Mouse (Mus musculus) left cerebral cortex, adult 2 months (tissue): ENCODE results near the gene Vps13d. TPM values are rescaled to one million over a fixed set of nuclear protein-coding genes. Genes with fewer than 3 reads are reported as not detected.

ENCODE experiments used
- DNase-seq, 2 experiments: peaks; one replicate each; pipeline ENCODE4 v3.0.0; 2021 to 2022; ENCODE audit warnings: low spot score in 2 of 2, mixed read lengths in 1 of 2; ENCODE audit errors: extremely low spot score in 1 of 2
- H3K27ac ChIP-seq: fragments of 200-600 bp; 2 replicates; pipeline ENCODE4 v1.8.1; 2022
- H3K4me3 ChIP-seq: fragments of 200-600 bp; 2 replicates; pipeline ENCODE4 v1.8.1; 2022
- CTCF ChIP-seq: fragments of 200-600 bp; IDR thresholded peaks from 2 replicates; pipeline ENCODE4 v1.8.1; 2022; ENCODE audit warnings: antibody characterized with exemption, mild to moderate bottlenecking, moderate library complexity
- intact Hi-C: fragments of 180-260 bp; cut with DNase I; formaldehyde crosslinking; loops from one replicate; pipeline ENCODE4 v1.15.1; 2025
- total RNA-seq, 2 experiments: library from RNA; stranded (reverse); gene quantifications; 2 replicates each; pipeline ENCODE4 v1.2.3; 2021

The Vps13d gene
- total RNA-seq, 2 experiments from 2014 or later = 63.2 to 64.4 TPM

- DNase-seq = no peak
- Histone ChIP-seq H3K27ac (no peak overlapping the region), H3K4me3 (no peak overlapping the region)
- intact Hi-C loops = no loop called here
- TF ChIP-seq CTCF = no peak
Observed at GRCm38 (mm10) chr4:144955863-144956262, 238.9 kb downstream of the Vps13d start.

DNA sequence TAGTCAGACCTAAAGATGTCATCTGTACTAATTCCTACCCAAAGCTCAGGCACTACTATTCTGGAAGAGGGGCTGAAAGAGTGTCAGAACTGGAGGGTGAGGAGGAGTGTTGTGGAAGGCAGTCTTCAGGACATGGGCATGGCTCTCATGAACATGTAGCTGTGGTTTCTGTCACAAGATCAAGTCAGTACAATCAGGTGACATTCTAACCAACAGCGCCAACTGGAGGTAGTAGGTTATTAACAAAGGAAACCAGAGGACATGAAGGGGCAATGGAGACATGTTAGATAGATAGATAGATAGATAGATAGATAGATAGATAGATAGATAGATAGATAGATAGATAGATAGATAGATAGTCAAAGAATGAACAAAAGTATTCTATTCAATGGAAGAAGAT is 241.4 kb downstream of the Vps13d start:
- Histone ChIP-seq H3K4me3 (no peak overlapping the region), H3K27ac (no peak overlapping the region)
- TF ChIP-seq CTCF = no peak
- DNase-seq = no peak
- intact Hi-C loops = no loop called here

DNA sequence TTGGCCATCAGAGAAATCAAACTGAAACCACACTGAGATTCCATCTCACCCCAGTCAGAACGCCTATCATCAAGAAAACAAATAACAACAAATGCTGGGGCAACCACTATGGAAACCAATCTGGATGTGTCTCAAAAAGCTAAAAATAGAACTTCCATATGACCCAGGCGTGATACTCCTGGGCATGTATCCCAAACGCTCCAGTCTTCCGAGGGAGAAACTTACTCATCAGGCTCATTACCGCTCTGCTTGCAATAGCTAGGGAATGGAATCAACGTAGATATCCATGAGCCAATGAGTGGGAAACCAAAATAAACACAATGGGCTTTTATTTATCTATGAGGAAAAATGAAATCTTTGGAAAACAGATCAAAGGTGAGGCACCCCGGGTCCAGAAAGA is 242.9 kb downstream of the Vps13d start:
- Histone ChIP-seq H3K4me3 (no peak overlapping the region), H3K27ac (no peak overlapping the region)
- no peak for TF ChIP-seq CTCF
- no peak for DNase-seq
- intact Hi-C loops = no loop called here

- TF ChIP-seq CTCF = no peak
- DNase-seq = no peak
- Histone ChIP-seq H3K27ac (no peak overlapping the region), H3K4me3 (no peak overlapping the region)
- intact Hi-C loops = no loop called here
Observed at GRCm38 (mm10) chr4:144950883-144951282, 243.9 kb downstream of the Vps13d start.

DNA sequence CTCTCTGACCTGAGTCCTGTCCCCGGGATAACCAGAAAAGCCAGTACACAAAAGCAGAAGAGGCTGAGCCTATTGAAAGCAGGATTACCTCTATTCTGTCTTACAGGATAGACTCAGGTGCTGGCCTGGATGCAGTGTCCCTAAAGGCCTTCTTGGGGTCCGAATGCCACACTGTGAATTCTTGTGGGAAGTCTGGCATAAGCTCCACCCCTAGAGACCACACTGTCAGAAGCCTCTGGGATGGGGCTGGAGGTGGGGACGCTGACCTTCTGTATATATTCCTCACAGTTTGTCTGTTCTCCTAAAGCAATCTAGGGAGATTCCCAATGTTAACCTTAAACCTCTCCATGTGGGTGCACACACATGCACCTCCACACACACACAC is 244.5 kb downstream of the Vps13d start:
- intact Hi-C loops = no loop called here
- no peak for TF ChIP-seq CTCF
- H3K4me3 ChIP-seq = no peak overlapping the region
- no peak overlapping the region for H3K27ac ChIP-seq
- no peak for DNase-seq

GRCm38 (mm10) chr4:144949441-144950326 is 245.1 kb downstream of the Vps13d start:
- DNase-seq = no peak
- intact Hi-C loops = no loop called here
- H3K27ac ChIP-seq = no peak overlapping the region
- H3K4me3 ChIP-seq = no peak overlapping the region
- TF ChIP-seq CTCF = no peak

DNA sequence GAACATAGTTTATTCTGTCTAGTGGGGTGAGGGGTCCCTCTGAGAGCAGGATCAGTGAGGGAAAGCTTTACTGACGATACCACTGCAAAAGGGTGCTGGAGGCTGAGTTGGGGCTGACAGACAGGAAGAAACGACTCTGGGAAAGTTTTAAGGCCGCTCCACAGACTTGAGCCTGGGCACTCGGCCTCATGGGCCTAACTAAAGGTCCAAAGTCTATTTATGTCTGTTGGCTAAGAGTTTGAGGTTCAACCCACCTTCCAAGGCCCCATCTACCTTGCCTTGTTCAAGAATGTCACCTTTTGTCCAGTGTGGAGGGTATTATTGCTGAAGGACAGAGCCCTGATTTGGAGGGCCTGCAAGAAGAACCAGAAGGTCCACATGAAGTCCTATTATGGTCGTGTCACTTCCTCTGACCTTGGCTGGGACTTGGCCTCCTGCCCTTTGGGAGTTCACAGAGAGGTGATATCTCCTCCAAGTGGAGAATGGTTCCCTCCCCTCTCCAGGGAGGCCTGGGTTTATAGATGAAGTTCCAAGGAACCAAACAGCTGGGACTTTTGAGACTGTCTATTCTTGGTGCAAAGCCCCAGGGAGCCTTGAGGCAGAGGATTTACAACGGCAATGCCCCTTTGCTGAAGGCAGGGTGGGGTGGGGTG is 246.9 kb downstream of the Vps13d start:
- Histone ChIP-seq H3K27ac (no peak overlapping the region), H3K4me3 (no peak overlapping the region)
- DNase-seq = no peak
- no peak for TF ChIP-seq CTCF
- intact Hi-C loops = no loop called here

GRCm38 (mm10) chr4:144943273-144943672 is 251.5 kb downstream of the Vps13d start:
- intact Hi-C loops = no loop called here
- Histone ChIP-seq H3K27ac (no peak overlapping the region), H3K4me3 (no peak overlapping the region)
- no peak for DNase-seq
- TF ChIP-seq CTCF = no peak

DNA sequence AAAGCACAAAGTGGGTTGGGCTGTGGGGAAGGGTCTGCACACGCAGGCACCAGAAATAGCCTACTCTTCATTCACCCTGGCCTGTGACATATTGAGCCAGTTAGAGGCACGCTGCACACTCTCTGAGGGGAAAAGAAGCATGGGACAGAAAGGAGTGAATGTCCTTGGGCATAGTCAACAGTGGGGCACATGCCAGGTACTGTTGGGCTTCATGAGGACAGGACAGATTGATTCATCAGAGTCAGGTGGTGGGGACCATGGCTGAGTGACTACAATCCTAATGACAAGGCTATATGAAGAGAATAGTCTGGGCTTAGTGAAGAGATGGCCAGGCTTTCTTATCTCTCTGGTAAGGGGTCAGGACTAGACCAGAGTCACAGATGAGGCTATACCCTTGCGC is 252.4 kb downstream of the Vps13d start:
- Histone ChIP-seq H3K4me3 (no peak overlapping the region), H3K27ac (no peak overlapping the region)
- no peak for DNase-seq
- no peak for TF ChIP-seq CTCF
- intact Hi-C loops = no loop called here

- no peak for DNase-seq
- H3K27ac ChIP-seq = no peak overlapping the region
- no peak for TF ChIP-seq CTCF
- intact Hi-C loops = no loop called here
- H3K4me3 ChIP-seq = no peak overlapping the region
Observed at GRCm38 (mm10) chr4:144940796-144941462, 253.9 kb downstream of the Vps13d start.

- no peak overlapping the region for H3K27ac ChIP-seq
- no peak for TF ChIP-seq CTCF
- no peak overlapping the region for H3K4me3 ChIP-seq
- intact Hi-C loops = no loop called here
- no peak for DNase-seq
Observed at GRCm38 (mm10) chr4:144939847-144940411, 254.9 kb downstream of the Vps13d start.
